Mouse (Mus musculus) layer of hippocampus, postnatal 25 days (tissue): ENCODE measurements at regions not wholly inside any gene's neighbourhood (a gene's known extent, or its start where the extent isn't known, plus 50 kb on each side); places are given as distances from the start of the nearest gene placed in this dataset.
"Not testable (repeated sequence)": the region's sequence is repeated elsewhere in the genome, so short reads cannot be mapped to it uniquely, and the experiment has no call there.

Source experiments
- DNase-seq, 2 experiments: peaks; one replicate each; pipeline ENCODE4 v3.0.0; 2022; ENCODE audit warnings: mixed read lengths in 2 of 2, low spot score in 1 of 2; ENCODE audit errors: extremely low spot score in 1 of 2

- no peak for DNase-seq
Measured at GRCm38 (mm10) chr10:7390239-7391091, 83.0 kb downstream of the Ulbp1 start.

- DNase-seq: not testable (repeated sequence)
Measured at GRCm38 (mm10) chr10:7358791-7359190, 114.6 kb downstream of the Ulbp1 start.

- not testable (repeated sequence) for DNase-seq
Measured at GRCm38 (mm10) chr10:7344290-7344689, 129.1 kb downstream of the Ulbp1 start.

GRCm38 (mm10) chr10:7343736-7344135 is 129.7 kb downstream of the Ulbp1 start:
- not testable (repeated sequence) for DNase-seq

GRCm38 (mm10) chr10:7333077-7333747 is 121.2 kb upstream of the Cnksr3 start:
- DNase-seq: peak; percentile 15 to 68

GRCm38 (mm10) chr10:7328262-7328661 is 116.2 kb upstream of the Cnksr3 start:
- no peak for DNase-seq

GRCm38 (mm10) chr10:7327046-7327445 is 115.0 kb upstream of the Cnksr3 start:
- DNase-seq: not testable (repeated sequence)

GRCm38 (mm10) chr10:7325074-7325473 is 113.0 kb upstream of the Cnksr3 start:
- DNase-seq: no peak

GRCm38 (mm10) chr10:7323258-7323657 is 111.2 kb upstream of the Cnksr3 start:
- no peak for DNase-seq

- DNase-seq: no peak
Measured at GRCm38 (mm10) chr10:7309927-7310326, 97.9 kb upstream of the Cnksr3 start.

- DNase-seq: not testable (repeated sequence)
Measured at GRCm38 (mm10) chr10:7305881-7306280, 93.8 kb upstream of the Cnksr3 start.

GRCm38 (mm10) chr10:7298377-7298776 is 86.3 kb upstream of the Cnksr3 start:
- no peak for DNase-seq

- DNase-seq: no peak
Measured at GRCm38 (mm10) chr10:7295921-7296320, 83.9 kb upstream of the Cnksr3 start.

- DNase-seq: no peak
Measured at GRCm38 (mm10) chr10:7293203-7293602, 81.2 kb upstream of the Cnksr3 start.

GRCm38 (mm10) chr10:7289773-7290411 is 77.9 kb upstream of the Cnksr3 start:
- DNase-seq: no peak

- DNase-seq: no peak
Measured at GRCm38 (mm10) chr10:7285112-7285905, 73.3 kb upstream of the Cnksr3 start.

GRCm38 (mm10) chr10:7280429-7280828 is 68.4 kb upstream of the Cnksr3 start:
- no peak for DNase-seq

GRCm38 (mm10) chr10:7278820-7279219 is 66.8 kb upstream of the Cnksr3 start:
- no peak for DNase-seq

GRCm38 (mm10) chr10:7275357-7275756 is 63.3 kb upstream of the Cnksr3 start:
- no peak for DNase-seq

- no peak for DNase-seq
Measured at GRCm38 (mm10) chr10:7274422-7274821, 62.4 kb upstream of the Cnksr3 start.
